Mouse (Mus musculus) stomach, embryonic 15.5 days (tissue): ENCODE data around the gene Erf. TPM values are rescaled to one million over a fixed set of nuclear protein-coding genes. Genes with fewer than 3 reads are reported as not detected.
A peak's percentile ranks its signal among the peaks of the same experiment; 100 is the strongest.

Source experiments
- ATAC-seq: fragments of 200-750 bp; cut with Nextera tagmentation; 2 replicates; pipeline ENCODE4 v1.8.0; 2017; ENCODE audit warnings: low read depth, moderate number of reproducible peaks, moderate TSS enrichment; ENCODE audit not compliant: insufficient read depth, low FRiP score
- H3K27ac ChIP-seq: fragments of 300-500 bp; sonication (generic); 2 replicates; pipeline ENCODE4 v1.5.1; 2015; ENCODE audit warnings: mild to moderate bottlenecking, inconsistent platforms
- H3K27me3 ChIP-seq: fragments of 300-500 bp; sonication (generic); replicated peaks from 2 replicates; pipeline ENCODE4 v1.6.1; 2015; ENCODE audit warnings: inconsistent platforms
- H3K36me3 ChIP-seq: fragments of 300-500 bp; sonication (generic); 2 replicates; pipeline ENCODE4 v1.6.1; 2015; ENCODE audit warnings: inconsistent platforms
- H3K4me1 ChIP-seq: fragments of 300-500 bp; sonication (generic); 2 replicates; pipeline ENCODE4 v1.6.1; 2015; ENCODE audit warnings: inconsistent platforms
- H3K4me2 ChIP-seq: fragments of 300-500 bp; sonication (generic); 2 replicates; pipeline ENCODE4 v1.6.1; 2015; ENCODE audit warnings: mild to moderate bottlenecking, inconsistent platforms
- H3K4me3 ChIP-seq: fragments of 300-500 bp; sonication (generic); replicated peaks from 2 replicates; pipeline ENCODE4 v1.5.1; 2015; ENCODE audit warnings: inconsistent platforms
- H3K9ac ChIP-seq: fragments of 300-500 bp; sonication (generic); 2 replicates; pipeline ENCODE4 v1.6.1; 2015; ENCODE audit warnings: inconsistent platforms
- H3K9me3 ChIP-seq: fragments of 300-500 bp; sonication (generic); 2 replicates; pipeline ENCODE4 v1.6.1; 2016; ENCODE audit warnings: inconsistent platforms
- WGBS: fragments of 180-500 bp; shearing (Covaris S2); methylation state at CpG from one replicate; pipeline ENCODE4 v1.1.7; 2015; 5-methylcytosine and 5-hydroxymethylcytosine counted together
- polyA plus RNA-seq: library from polyadenylated mRNA; unstranded; fragments of >200 nt; fragmentation: Nextera tagmentation; extraction: Ambion mirVana; gene quantifications from 2 replicates; pipeline ENCODE4 v1.2.1, GENCODE M21; 2015

Erf gene
- polyA plus RNA-seq = 13.0 and 17.6 TPM in 2 replicates

DNA sequence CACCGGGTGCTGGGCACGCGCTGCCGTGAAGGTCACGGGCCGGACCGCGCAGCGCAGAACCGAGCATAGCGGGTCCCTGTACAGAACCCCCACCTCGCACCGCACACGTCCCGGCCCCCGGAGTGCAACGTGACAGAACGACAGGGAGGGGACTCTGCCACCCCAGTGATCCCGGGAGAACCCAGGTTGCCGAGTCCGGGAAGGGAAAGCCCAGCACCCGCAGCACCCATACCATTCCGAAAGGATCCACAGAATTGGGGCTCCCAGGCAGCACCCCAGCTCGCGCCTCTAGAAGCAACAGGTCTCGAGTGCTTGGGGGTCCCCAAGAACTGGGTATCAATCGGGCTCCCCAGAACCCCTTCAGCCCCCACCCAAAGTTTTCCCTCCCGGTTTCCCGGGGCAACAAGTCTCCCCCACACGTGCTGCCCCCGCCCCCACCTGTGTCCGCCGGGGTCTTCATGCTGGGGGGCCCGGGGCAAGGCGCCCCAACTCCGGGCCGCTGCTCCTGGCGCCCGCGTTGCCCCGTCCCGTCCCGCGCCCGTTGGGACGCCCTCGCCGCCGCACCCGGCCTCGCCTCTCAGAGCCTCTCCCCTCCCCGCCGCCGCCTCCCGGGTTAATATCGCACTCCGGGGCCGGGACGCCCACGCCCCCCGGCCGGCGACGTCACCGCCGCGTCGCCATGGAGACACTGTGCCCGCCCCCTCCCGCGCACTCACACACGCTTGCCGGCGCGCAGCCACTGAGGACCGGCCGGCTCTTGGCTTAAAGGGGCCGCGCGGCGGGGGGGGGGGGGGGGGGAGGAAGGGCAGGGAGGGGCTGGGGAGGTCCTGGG, at the start of gene Erf:
Gene Erf, minus strand, starts transcription at position 621 of the 832 bp plus-strand sequence.
- Histone ChIP-seq H3K36me3 (peaks cover 3% of the 10 kb centered on the region; the same call in 1 of the 2 replicates), H3K4me3 (peak within 1 kb of the TSS; percentile 99), H3K27me3 (no peaks in the 10 kb centered on the region), H3K9ac (peak within 1 kb of the TSS; percentile 96), H3K27ac (peak within 1 kb of the TSS; percentile 99), H3K4me2 (peak within 1 kb of the TSS; percentile 92), H3K4me1 (peaks cover 40% of the 10 kb centered on the region), H3K9me3 (no peaks in the 10 kb centered on the region)
- ATAC-seq = peak; percentile 81
- WGBS = under 1% methylated on average over 67 of the region's 81 CpGs

DNA sequence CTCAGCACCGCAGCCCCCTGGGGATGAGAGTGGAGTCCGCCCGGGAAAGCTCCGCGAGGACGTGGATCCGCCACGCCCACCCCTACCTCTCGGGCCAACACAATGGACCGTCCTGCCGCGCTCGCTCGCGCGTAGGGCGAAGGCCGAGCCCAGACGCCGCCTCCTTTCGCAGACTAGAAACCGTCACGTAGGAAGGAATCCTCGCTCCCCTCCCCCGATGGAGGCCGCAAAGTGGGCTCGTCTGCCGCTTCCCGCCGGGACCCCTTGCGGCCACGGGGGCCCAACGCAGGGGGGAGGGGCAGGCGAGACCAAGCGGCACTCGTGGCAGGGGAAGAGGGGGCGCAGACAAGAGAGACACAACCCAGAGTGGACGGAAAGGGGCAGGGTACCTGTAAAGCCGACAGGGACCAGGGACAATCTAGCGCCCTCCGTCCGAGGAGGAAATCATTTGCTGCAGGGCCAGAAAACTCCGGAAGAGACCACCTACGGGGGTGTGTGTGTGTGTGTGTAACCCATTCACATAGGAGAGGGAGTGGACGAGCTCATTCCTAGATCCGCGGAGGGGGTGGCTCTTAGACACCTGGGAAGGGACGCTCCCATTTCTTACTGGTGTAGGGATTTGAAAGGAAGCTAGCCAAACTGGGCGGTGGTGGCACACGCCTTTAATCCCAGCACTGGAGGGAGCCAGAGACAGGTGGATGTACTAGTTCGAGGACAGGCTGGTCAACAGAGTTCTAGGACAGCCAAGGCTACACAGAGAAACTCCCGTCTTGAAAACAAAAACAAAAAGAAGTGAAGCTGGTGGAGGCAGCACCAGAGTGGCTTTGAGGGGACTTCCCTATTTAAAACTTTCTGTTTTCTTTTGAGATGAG, 47.1 kb upstream of the Erf start, which contains the start of gene Pafah1b3:
Gene Pafah1b3, minus strand, starts transcription at position 533 of the 872 bp plus-strand sequence.
- Histone ChIP-seq H3K9me3 (no peaks in the 10 kb centered on the region), H3K27me3 (no peaks in the 10 kb centered on the region), H3K9ac (peak within 1 kb of the TSS; percentile 76), H3K27ac (peak within 1 kb of the TSS; percentile 98), H3K4me2 (peak within 1 kb of the TSS; percentile 92), H3K4me3 (peak within 1 kb of the TSS; percentile 70), H3K4me1 (peaks cover 14% of the 10 kb centered on the region), H3K36me3 (peaks cover 18% of the 10 kb centered on the region)
- peak; percentile 91 for ATAC-seq
- WGBS = under 1% methylated on average over 52 of the region's 52 CpGs

GRCm38 (mm10) chr7:25296945-25297453, 46.4 kb upstream of the Erf start:
- Histone ChIP-seq H3K9me3 (no peaks in the 10 kb centered on the region), H3K9ac (peak overlapping the region; percentile 76), H3K27me3 (no peaks in the 10 kb centered on the region), H3K4me2 (peak overlapping the region; percentile 92), H3K4me1 (peaks cover 14% of the 10 kb centered on the region), H3K27ac (peak overlapping the region; percentile 98), H3K4me3 (peak overlapping the region; percentile 70), H3K36me3 (peaks cover 25% of the 10 kb centered on the region)
- peak; percentile 19; the same call in 1 of the 2 replicates for ATAC-seq
- WGBS = under 1% methylated on average over 21 of the region's 21 CpGs

GRCm38 (mm10) chr7:25294960-25295722, 44.6 kb upstream of the Erf start:
- Histone ChIP-seq H3K4me1 (peaks cover 19% of the 10 kb centered on the region), H3K9ac (no peak overlapping the region), H3K27me3 (no peaks in the 10 kb centered on the region), H3K4me2 (no peak overlapping the region), H3K36me3 (peaks cover 41% of the 10 kb centered on the region), H3K27ac (no peak overlapping the region), H3K9me3 (no peaks in the 10 kb centered on the region), H3K4me3 (no peak overlapping the region)
- no peak for ATAC-seq
- WGBS = 87% methylated on average over 12 of the region's 12 CpGs

DNA sequence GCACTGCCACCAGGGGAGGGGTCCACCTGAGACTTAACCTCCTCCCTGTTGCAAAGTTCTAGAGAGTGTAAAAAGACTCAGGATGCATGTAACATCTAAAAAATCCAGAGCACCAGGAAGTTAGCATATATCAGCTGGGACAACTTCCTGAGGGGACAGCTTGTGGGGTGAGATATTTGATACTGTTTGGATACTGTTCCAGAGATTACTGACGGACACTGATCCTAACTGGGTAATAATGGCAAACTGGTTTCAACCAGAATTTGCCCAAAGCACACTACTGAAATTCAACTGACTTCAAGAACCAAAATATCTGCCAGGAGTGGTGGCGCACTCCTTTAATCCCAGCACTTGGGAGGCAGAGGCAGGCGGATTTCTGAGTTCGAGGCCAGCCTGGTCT, 43.9 kb upstream of the Erf start:
- H3K9me3 ChIP-seq = no peaks in the 10 kb centered on the region
- peaks cover 48% of the 10 kb centered on the region for H3K36me3 ChIP-seq
- H3K4me1 ChIP-seq = peaks cover 19% of the 10 kb centered on the region
- no peak overlapping the region for H3K27ac ChIP-seq
- H3K4me2 ChIP-seq = no peak overlapping the region
- H3K4me3 ChIP-seq = no peak overlapping the region
- no peak for ATAC-seq
- 88% methylated on average over 4 of the region's 4 CpGs for WGBS
- H3K9ac ChIP-seq = no peak overlapping the region
- no peaks in the 10 kb centered on the region for H3K27me3 ChIP-seq

GRCm38 (mm10) chr7:25293191-25293739, 42.7 kb upstream of the Erf start:
- no peak overlapping the region for H3K4me2 ChIP-seq
- H3K36me3 ChIP-seq = peaks cover 60% of the 10 kb centered on the region
- no peak overlapping the region for H3K4me3 ChIP-seq
- no peaks in the 10 kb centered on the region for H3K9me3 ChIP-seq
- ATAC-seq = no peak
- no peaks in the 10 kb centered on the region for H3K27me3 ChIP-seq
- 71% methylated on average over 10 of the region's 10 CpGs for WGBS
- no peak overlapping the region for H3K9ac ChIP-seq
- H3K27ac ChIP-seq = no peak overlapping the region
- H3K4me1 ChIP-seq = peaks cover 19% of the 10 kb centered on the region

- H3K27me3 ChIP-seq = no peaks in the 10 kb centered on the region
- H3K4me1 ChIP-seq = peaks cover 19% of the 10 kb centered on the region
- no peaks in the 10 kb centered on the region for H3K9me3 ChIP-seq
- H3K9ac ChIP-seq = no peak overlapping the region
- ATAC-seq = no peak
- peaks cover 71% of the 10 kb centered on the region for H3K36me3 ChIP-seq
- no peak overlapping the region for H3K4me2 ChIP-seq
- H3K4me3 ChIP-seq = no peak overlapping the region
- H3K27ac ChIP-seq = no peak overlapping the region
- 60% methylated on average over 7 of the region's 7 CpGs for WGBS
These were observed 41.5 kb upstream of the Erf start for GRCm38 (mm10) chr7:25292107-25292506.

DNA sequence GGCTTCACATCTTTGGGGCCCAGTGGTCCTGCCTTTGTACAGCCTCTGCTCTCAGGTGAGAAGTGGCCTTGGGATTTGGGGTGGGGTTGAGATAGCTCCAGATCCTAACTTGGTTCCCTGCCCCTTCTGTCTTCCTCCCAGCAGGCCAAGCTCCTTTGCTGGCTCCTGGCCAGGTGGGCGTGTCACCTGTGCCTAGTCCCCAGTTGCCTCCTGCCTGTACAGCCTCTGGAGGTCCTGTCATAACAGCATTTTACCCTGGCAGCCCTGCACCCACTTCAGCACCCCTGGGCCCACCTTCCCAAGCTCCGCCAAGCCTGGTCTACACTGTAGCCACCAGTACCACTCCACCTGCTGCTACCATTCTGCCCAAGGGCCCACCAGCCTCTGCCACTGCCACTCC, 40.4 kb upstream of the Erf start:
- Histone ChIP-seq H3K9me3 (no peaks in the 10 kb centered on the region), H3K36me3 (peaks cover 83% of the 10 kb centered on the region), H3K9ac (no peak overlapping the region), H3K4me3 (no peak overlapping the region), H3K27me3 (no peaks in the 10 kb centered on the region), H3K27ac (no peak overlapping the region), H3K4me1 (peaks cover 8% of the 10 kb centered on the region), H3K4me2 (no peak overlapping the region)
- peak; percentile 9; the same call in 1 of the 2 replicates for ATAC-seq
- 66% methylated on average over 2 of the region's 2 CpGs for WGBS

DNA sequence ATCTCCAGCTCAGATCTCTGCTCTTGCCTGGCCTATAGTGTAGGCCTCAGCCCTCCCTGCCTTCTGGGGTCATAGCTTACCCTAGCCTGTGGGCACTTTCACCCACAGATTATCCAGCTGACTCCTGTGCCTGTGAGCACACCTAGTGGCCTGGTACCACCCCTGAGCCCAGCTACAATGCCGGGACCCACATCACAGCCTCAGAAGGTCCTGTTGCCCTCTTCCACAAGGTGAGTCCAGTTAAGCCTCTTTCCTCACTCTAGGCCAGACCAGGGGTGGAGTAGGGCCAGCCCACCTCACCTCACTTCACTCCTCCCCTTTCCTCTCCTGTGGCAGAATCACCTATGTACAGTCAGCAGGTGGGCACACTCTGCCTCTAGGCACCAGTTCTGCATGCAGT, 39.9 kb upstream of the Erf start:
- 92% methylated on average over 1 of the region's 1 CpGs for WGBS
- H3K9ac ChIP-seq = no peak overlapping the region
- no peak overlapping the region for H3K4me3 ChIP-seq
- H3K27ac ChIP-seq = 0 out of 2 replicates have a peak overlapping the region, but pooled peaks have one; percentile 11
- H3K9me3 ChIP-seq = no peaks in the 10 kb centered on the region
- peaks cover 86% of the 10 kb centered on the region for H3K36me3 ChIP-seq
- ATAC-seq = 0 out of 2 replicates have a peak, but pooled peaks have one; percentile 3
- H3K27me3 ChIP-seq = no peaks in the 10 kb centered on the region
- H3K4me2 ChIP-seq = no peak overlapping the region
- H3K4me1 ChIP-seq = peaks cover 6% of the 10 kb centered on the region

DNA sequence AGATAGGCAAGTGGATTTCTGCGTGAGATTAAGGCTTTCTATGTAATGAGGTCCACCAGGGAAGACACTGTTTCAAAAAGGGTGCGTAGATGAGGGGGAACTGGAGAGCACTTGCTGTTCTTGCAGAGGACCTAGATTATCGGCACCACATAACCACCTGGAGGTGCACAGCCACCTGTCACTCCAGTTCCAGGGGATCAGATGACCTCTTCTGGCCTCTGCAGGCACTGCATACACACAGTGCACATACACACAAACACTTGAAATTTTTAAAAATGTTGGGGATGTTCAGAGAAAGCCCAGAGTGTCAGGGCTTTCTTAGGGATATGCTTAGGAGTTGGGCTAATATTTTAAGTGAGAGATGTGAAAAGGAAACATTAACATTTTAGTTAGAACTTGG, 39.4 kb upstream of the Erf start:
- 95% methylated on average over 3 of the region's 3 CpGs for WGBS
- H3K36me3 ChIP-seq = peaks cover 92% of the 10 kb centered on the region
- no peak overlapping the region for H3K27ac ChIP-seq
- H3K9me3 ChIP-seq = no peaks in the 10 kb centered on the region
- H3K4me3 ChIP-seq = no peak overlapping the region
- H3K4me1 ChIP-seq = peaks cover 7% of the 10 kb centered on the region
- no peak for ATAC-seq
- no peak overlapping the region for H3K9ac ChIP-seq
- no peak overlapping the region for H3K4me2 ChIP-seq
- no peaks in the 10 kb centered on the region for H3K27me3 ChIP-seq

DNA sequence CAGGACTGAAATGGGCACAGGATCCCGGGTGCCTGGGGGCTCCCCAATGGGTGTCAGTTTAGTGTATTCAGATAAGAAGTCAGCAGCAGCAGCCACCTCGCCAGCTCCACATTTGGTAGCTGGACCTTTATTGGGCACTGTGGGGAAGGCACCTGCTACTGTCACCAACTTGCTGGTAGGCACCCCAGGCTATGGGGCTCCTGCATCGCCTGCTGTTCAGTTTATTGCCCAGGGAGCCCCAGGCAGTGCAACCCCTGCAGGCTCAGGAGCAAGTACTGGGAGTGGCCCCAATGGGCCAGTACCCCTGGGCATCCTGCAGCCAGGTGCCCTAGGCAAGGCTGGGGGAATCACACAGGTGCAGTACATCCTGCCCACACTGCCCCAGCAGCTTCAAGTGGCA, 38.2 kb upstream of the Erf start:
- Histone ChIP-seq H3K9me3 (no peaks in the 10 kb centered on the region), H3K4me3 (no peak overlapping the region), H3K27me3 (no peaks in the 10 kb centered on the region), H3K4me2 (no peak overlapping the region), H3K36me3 (peaks cover 86% of the 10 kb centered on the region), H3K4me1 (peaks cover 19% of the 10 kb centered on the region), H3K9ac (no peak overlapping the region), H3K27ac (no peak overlapping the region)
- WGBS = 89% methylated on average over 3 of the region's 3 CpGs
- ATAC-seq = no peak
